Mouse (Mus musculus) liver, embryonic 14.5 days (tissue): ENCODE results near the gene Gm973. TPM values are rescaled to one million over a fixed set of nuclear protein-coding genes. Genes with fewer than 3 reads are reported as not detected.
A peak's percentile ranks its signal among the peaks of the same experiment; 100 is the strongest.

Experiments used
- ATAC-seq: fragments of 200-750 bp; cut with Nextera tagmentation; 2 replicates; pipeline ENCODE4 v1.8.0; 2017; ENCODE audit warnings: moderate number of reproducible peaks, mild to moderate bottlenecking, moderate library complexity; ENCODE audit not compliant: insufficient read depth
- DNase-seq, 3 experiments: peaks; one replicate each; pipeline ENCODE4 v3.0.0-alpha.2; 2012 to 2013; ENCODE audit warnings: low read depth in 3 of 3, low spot score in 3 of 3
- H3K27ac ChIP-seq: fragments of 300-500 bp; sonication (generic); 2 replicates; pipeline ENCODE4 v1.5.1; 2014; ENCODE audit warnings: moderate library complexity, mild to moderate bottlenecking, control low read depth, inconsistent platforms
- H3K27me3 ChIP-seq: fragments of 300-500 bp; sonication (generic); 2 replicates; pipeline ENCODE4 v1.6.1; 2014; ENCODE audit warnings: mild to moderate bottlenecking, low read length, moderate library complexity; ENCODE audit not compliant: control insufficient read depth, insufficient read depth
- H3K36me3 ChIP-seq: fragments of 300-500 bp; sonication (generic); replicated peaks from 2 replicates; pipeline ENCODE4 v1.6.1; 2014; ENCODE audit warnings: low read depth; ENCODE audit not compliant: control insufficient read depth, insufficient read depth
- H3K4me1 ChIP-seq, 2 experiments: fragments of 200-500 bp in 1 of 2; fragments of 300-500 bp in 1 of 2; sonication (generic) in 1 of 2; replicated peaks; 2 replicates each; pipeline ENCODE4 v1.6.1; 2012 to 2014; ENCODE audit warnings: antibody characterized with exemption in 1 of 2, inconsistent platforms in 1 of 2, low read length in 1 of 2; ENCODE audit not compliant: control insufficient read depth in 2 of 2, insufficient read depth in 2 of 2
- H3K4me2 ChIP-seq: fragments of 300-500 bp; sonication (generic); 2 replicates; pipeline ENCODE4 v1.6.1; 2014; ENCODE audit warnings: low read depth, mild to moderate bottlenecking, control low read depth, moderate library complexity
- H3K4me3 ChIP-seq, 2 experiments: fragments of 200-500 bp in 1 of 2; fragments of 300-500 bp in 1 of 2; sonication (generic) in 1 of 2; 2 replicates each; pipeline ENCODE4 v1.5.1; 2012 to 2014; ENCODE audit warnings: low read depth in 2 of 2, low read length in 2 of 2, mild to moderate bottlenecking in 2 of 2, control low read depth in 1 of 2, inconsistent platforms in 1 of 2, moderate library complexity in 1 of 2; ENCODE audit not compliant: insufficient read depth in 1 of 2
- H3K9ac ChIP-seq: fragments of 300-500 bp; sonication (generic); replicated peaks from 2 replicates; pipeline ENCODE4 v1.6.1; 2014; ENCODE audit warnings: mild to moderate bottlenecking, control low read depth, moderate library complexity
- H3K9me3 ChIP-seq: fragments of 300-500 bp; sonication (generic); 2 replicates; pipeline ENCODE4 v1.6.1; 2016; ENCODE audit warnings: low read length, mixed read lengths; ENCODE audit not compliant: control insufficient read depth
- CTCF ChIP-seq: IDR thresholded peaks from 2 replicates; pipeline ENCODE4 v1.5.1; 2016; ENCODE audit warnings: antibody characterized with exemption, low read depth, control low read depth
- EP300 ChIP-seq: IDR thresholded peaks from 2 replicates; pipeline ENCODE4 v1.6.1; 2016; ENCODE audit warnings: antibody characterized with exemption, low read depth
- WGBS: fragments of 180-500 bp; shearing (Covaris S2); extraction: QIAGEN DNeasy Blood & Tissue Kit; methylation state at CpG from one replicate; pipeline ENCODE4 v1.1.7; 2014; ENCODE audit not compliant: insufficient replicate concordance; 5-methylcytosine and 5-hydroxymethylcytosine counted together
- polyA plus RNA-seq, 2 experiments: library from polyadenylated mRNA; depleted of rRNA in 1 of 2; stranded (reverse) in 1 of 2; unstranded in 1 of 2; fragments of >200 nt; fragmentation: Nextera tagmentation in 1 of 2; extraction: Ambion mirVana in 1 of 2; gene quantifications; 2 replicates each; pipeline versions ENCODE4 v1.2.1 to v1.2.3; 2012 to 2014

Gene Gm973
- polyA plus RNA-seq, 2 experiments: 0.03 TPM; not detected in 1

DNA sequence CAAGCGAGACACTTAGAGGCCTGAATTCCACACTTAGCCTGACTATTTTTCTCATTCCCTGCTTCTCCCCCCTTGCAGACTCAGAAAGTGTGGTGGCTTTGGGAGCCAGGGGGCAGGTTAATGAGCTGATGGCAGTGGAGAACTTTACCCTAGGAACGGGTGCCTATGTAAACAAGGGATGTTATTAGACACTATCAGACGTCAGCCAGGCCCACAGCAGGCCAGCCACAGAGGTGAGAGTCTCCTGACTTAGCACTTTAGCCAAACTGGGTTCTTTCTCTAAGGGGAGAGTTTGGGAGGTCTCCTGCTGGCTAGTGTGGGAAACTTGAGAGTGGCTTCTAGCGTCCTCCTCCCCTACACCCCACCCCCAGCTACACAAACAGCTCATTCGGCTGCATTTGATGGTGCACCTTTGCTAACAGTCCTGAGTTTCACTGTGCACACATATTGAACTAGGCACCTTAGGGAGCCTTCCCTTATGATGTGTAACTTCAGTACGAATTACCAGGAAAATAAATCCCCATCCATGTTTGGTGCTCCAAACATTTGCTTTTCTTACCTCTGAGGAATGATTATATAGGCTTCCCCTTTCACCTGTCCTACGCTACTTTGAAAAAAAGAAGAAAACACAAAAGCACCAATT, 12.3 kb upstream of the Gm973 start:
- no peaks in the 10 kb centered on the region for H3K27me3 ChIP-seq
- WGBS: 48% methylated on average over 7 of the region's 7 CpGs
- H3K9ac ChIP-seq: no peak overlapping the region
- H3K9me3 ChIP-seq: no peaks in the 10 kb centered on the region
- no peak for DNase-seq
- no peak overlapping the region for H3K4me2 ChIP-seq
- H3K27ac ChIP-seq: no peak overlapping the region
- H3K4me1 ChIP-seq: peaks cover 7 to 8% of the 10 kb centered on the region in 2 experiments; a peak in 3 of 4 replicates
- H3K4me3 ChIP-seq: no peak overlapping the region
- no peak for TF ChIP-seq EP300
- TF ChIP-seq CTCF: no peak
- H3K36me3 ChIP-seq: no peaks in the 10 kb centered on the region
- ATAC-seq: 0 out of 2 replicates have a peak, but pooled peaks have one; percentile 21

DNA sequence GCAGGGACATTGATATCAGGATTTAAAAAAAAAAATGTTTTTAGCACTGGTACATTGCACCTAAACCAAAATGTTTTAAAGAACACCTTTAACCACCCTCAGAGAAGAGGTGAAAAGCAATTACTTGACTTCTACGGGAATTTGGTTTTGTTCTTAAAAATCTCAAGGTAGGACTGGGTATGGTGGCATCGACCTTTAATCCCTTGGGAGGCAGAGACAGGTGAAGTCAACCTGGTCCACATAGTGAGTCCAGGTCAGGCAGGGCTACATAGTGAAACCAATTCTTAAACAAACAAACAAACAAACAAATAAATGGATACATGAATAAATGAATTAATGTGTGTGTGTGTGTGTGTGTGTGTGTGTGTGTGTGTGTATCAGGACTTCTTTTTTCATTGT, 11.8 kb upstream of the Gm973 start:
- H3K4me1 ChIP-seq: peaks cover 3% of the 10 kb centered on the region in 2 experiments; a peak in 3 of 4 replicates
- H3K4me3 ChIP-seq: no peak overlapping the region
- WGBS: 57% methylated on average over 2 of the region's 2 CpGs
- no peak overlapping the region for H3K9ac ChIP-seq
- no peak overlapping the region for H3K27ac ChIP-seq
- H3K4me2 ChIP-seq: no peak overlapping the region
- TF ChIP-seq EP300 (no peak), CTCF (no peak)
- H3K9me3 ChIP-seq: no peaks in the 10 kb centered on the region
- H3K27me3 ChIP-seq: no peaks in the 10 kb centered on the region
- H3K36me3 ChIP-seq: no peaks in the 10 kb centered on the region
- no peak for DNase-seq
- no peak for ATAC-seq

DNA sequence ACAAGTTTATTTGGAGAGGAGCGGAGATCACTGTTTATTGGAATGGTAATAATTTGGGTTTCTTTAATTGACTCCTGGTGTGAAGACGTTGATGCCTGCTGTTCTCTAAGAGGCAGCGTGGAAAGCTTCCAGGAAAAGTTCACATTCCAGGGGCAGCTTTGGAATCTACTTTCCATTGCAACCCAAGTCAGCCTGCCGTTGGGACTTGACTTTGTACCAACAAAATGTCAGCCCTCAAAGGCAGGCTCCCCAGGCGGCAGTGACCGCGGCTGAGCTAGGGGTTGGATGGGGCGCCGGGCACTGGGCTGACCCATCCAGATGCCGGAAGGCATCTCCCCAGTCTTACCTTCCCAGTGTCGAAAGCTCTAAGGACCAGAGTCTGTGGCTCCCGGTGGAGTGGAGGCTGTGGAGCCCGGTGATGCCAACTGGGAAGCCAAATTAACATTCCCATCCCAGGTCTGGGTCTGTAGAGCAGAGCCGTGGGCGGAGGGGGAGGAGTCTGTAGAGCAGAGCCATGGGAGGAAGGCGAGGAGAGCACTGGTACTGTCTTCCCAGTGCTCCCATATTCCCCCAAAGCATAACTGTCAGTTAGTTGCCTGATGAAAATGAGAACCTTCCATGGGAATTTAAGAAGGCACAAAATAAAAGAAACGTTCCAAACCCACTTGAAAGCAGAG, 7.5 kb upstream of the Gm973 start:
- no peak for ATAC-seq
- Histone ChIP-seq H3K4me3 (no peak overlapping the region), H3K4me1 (no peaks in the 10 kb centered on the region), H3K9ac (no peak overlapping the region), H3K9me3 (no peaks in the 10 kb centered on the region), H3K27me3 (no peaks in the 10 kb centered on the region), H3K27ac (no peak overlapping the region), H3K36me3 (no peaks in the 10 kb centered on the region), H3K4me2 (no peak overlapping the region)
- DNase-seq: no peak
- no peak for TF ChIP-seq CTCF
- TF ChIP-seq EP300: no peak
- 43% methylated on average over 17 of the region's 17 CpGs for WGBS

DNA sequence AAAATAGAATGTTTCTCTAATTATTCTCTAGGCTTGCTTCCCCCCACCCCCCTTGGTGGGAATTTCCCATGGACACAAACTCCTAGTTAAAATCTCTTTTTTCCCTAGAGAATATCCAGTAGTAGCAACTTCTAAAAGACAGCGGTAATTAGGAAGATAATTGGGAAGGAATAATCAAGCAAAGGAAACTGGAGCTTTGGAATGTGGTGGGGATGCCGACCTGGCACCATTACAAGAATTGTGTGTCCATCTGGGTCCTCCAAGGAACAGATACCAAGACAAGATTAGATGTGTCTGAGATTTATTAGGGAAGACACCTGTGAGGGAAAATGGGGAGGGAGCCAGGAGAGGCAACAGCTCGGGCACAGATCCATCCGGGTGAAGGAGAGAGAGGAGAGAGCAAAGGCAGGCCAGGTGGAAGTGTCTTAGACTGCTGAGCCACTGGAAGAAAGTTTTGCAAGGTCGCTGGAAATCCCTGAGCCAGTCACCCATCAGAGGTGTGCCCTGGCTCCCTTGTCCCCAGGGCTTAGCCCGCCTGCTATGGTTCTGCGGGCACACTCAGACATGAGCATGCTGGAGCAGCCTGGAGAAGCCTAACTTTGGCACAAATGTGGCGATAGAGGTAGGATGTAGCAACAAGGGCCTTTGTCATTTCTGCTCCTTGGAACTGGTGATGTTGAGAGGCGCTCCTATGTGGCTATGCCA, 4.3 kb upstream of the Gm973 start:
- no peak overlapping the region for H3K9ac ChIP-seq
- H3K27ac ChIP-seq: no peak overlapping the region
- ATAC-seq (no peak), DNase-seq (no peak)
- no peaks in the 10 kb centered on the region for H3K9me3 ChIP-seq
- WGBS: 58% methylated on average over 9 of the region's 9 CpGs
- no peak for TF ChIP-seq EP300
- no peak for TF ChIP-seq CTCF
- peaks cover 0 to 6% of the 10 kb centered on the region in 2 experiments; a peak in 1 of 4 replicates for H3K4me1 ChIP-seq
- no peak overlapping the region for H3K4me3 ChIP-seq
- no peaks in the 10 kb centered on the region for H3K27me3 ChIP-seq
- no peaks in the 10 kb centered on the region for H3K36me3 ChIP-seq
- no peak overlapping the region for H3K4me2 ChIP-seq
